Mouse (Mus musculus) cerebellum, adult 2 months (tissue): ENCODE measurements around the gene Ccdc6.

ENCODE experiments used
- CTCF ChIP-seq: fragments of 200-500 bp; IDR thresholded peaks from 2 replicates; pipeline ENCODE4 v1.5.1; 2011; ENCODE audit warnings: low read depth, mild to moderate bottlenecking, control low read depth, low read length, moderate library complexity, borderline replicate concordance; ENCODE audit not compliant: insufficient read depth
- POLR2A ChIP-seq: fragments of 200-500 bp; IDR thresholded peaks from 2 replicates; pipeline ENCODE4 v1.6.1; 2011; ENCODE audit warnings: low read length, control low read depth, borderline replicate concordance; ENCODE audit not compliant: insufficient read depth

- TF ChIP-seq CTCF: no peak
- TF ChIP-seq POLR2A: no peak
Measured at GRCm38 (mm10) chr10:70060021-70060688, 36.8 kb upstream of the Ccdc6 start.
